Mouse (Mus musculus) neutrophil, adult 5-6 weeks (primary cell): ENCODE results near the gene Atp8a1. TPM values are rescaled to one million over a fixed set of nuclear protein-coding genes. Genes with fewer than 3 reads are reported as not detected.

Source experiments
- ATAC-seq: fragments of 151-379, 151-347 bp; 2 replicates; pipeline ENCODE4 v1.8.0; 2017; ENCODE audit warnings: mild to moderate bottlenecking, moderate TSS enrichment; ENCODE audit not compliant: insufficient number of reproducible peaks, poor library complexity, low FRiP score, severe bottlenecking; ENCODE audit errors: extremely low read depth
- total RNA-seq: library from RNA; stranded (forward); fragments of 200-1000 nt; gene quantifications from 2 replicates; pipeline ENCODE4 v1.2.3, GENCODE M21; 2017

Gene Atp8a1
- total RNA-seq, 1 experiment from 2014 or later = 86.7 TPM

- no peak for ATAC-seq
These were observed 194.8 kb downstream of the Atp8a1 start for GRCm38 (mm10) chr5:67652468-67652867.

- ATAC-seq = no peak
These were observed 197.2 kb downstream of the Atp8a1 start for GRCm38 (mm10) chr5:67650021-67650420.

- ATAC-seq = no peak
These were observed 198.1 kb downstream of the Atp8a1 start for GRCm38 (mm10) chr5:67649156-67649555.

GRCm38 (mm10) chr5:67647568-67647967 is 199.7 kb downstream of the Atp8a1 start:
- 0 out of 2 replicates have a peak, but pooled peaks have one; percentile 13 for ATAC-seq

GRCm38 (mm10) chr5:67646756-67647529 is 200.3 kb downstream of the Atp8a1 start:
- no peak for ATAC-seq

- ATAC-seq = no peak
These were observed 203.5 kb downstream of the Atp8a1 start for GRCm38 (mm10) chr5:67643537-67644255.

- no peak for ATAC-seq
These were observed 205.7 kb downstream of the Atp8a1 start for GRCm38 (mm10) chr5:67641406-67642120.

GRCm38 (mm10) chr5:67640596-67641312 is 206.5 kb downstream of the Atp8a1 start:
- no peak for ATAC-seq

- no peak for ATAC-seq
These were observed 212.9 kb downstream of the Atp8a1 start for GRCm38 (mm10) chr5:67634339-67634738.

- no peak for ATAC-seq
These were observed 213.4 kb downstream of the Atp8a1 start for GRCm38 (mm10) chr5:67633831-67634268.

GRCm38 (mm10) chr5:67633138-67633782 is 214.0 kb downstream of the Atp8a1 start:
- ATAC-seq = no peak

GRCm38 (mm10) chr5:67631261-67631660 is 216.0 kb downstream of the Atp8a1 start:
- ATAC-seq = no peak

GRCm38 (mm10) chr5:67629861-67630260 is 217.4 kb downstream of the Atp8a1 start:
- no peak for ATAC-seq

GRCm38 (mm10) chr5:67629440-67629839 is 217.8 kb downstream of the Atp8a1 start:
- no peak for ATAC-seq

GRCm38 (mm10) chr5:67628180-67628940 is 218.9 kb downstream of the Atp8a1 start:
- no peak for ATAC-seq

GRCm38 (mm10) chr5:67621230-67621629 is 226.0 kb downstream of the Atp8a1 start:
- no peak for ATAC-seq

- no peak for ATAC-seq
These were observed 237.8 kb downstream of the Atp8a1 start for GRCm38 (mm10) chr5:67609520-67609837.
